Mouse (Mus musculus): Measurements from ENCODE around the gene Fbxl17.

The Fbxl17 gene

GRCm38 (mm10) chr17:63282004-63282403 lies 217.8 kb downstream of the Fbxl17 start:
- DNase-seq (ENCODE audit: low read depth, low spot score), result peak; percentile 72

- DNase-seq (ENCODE audit: low read depth, low spot score), result no peak
Measured at GRCm38 (mm10) chr17:63280990-63281389, 218.8 kb downstream of the Fbxl17 start.

GRCm38 (mm10) chr17:63279144-63279543 lies 220.7 kb downstream of the Fbxl17 start:
- DNase-seq (ENCODE audit: low read depth, low spot score), result no peak

GRCm38 (mm10) chr17:63273353-63273752 lies 226.5 kb downstream of the Fbxl17 start:
- no peak for DNase-seq (ENCODE audit: low read depth, low spot score)

- DNase-seq (ENCODE audit: low read depth, low spot score), result no peak
Measured at GRCm38 (mm10) chr17:63272914-63273313, 226.9 kb downstream of the Fbxl17 start.

GRCm38 (mm10) chr17:63271000-63271399 lies 228.8 kb downstream of the Fbxl17 start:
- no peak for DNase-seq (ENCODE audit: low read depth, low spot score)

GRCm38 (mm10) chr17:63270513-63270912 lies 229.3 kb downstream of the Fbxl17 start:
- no peak for DNase-seq (ENCODE audit: low read depth, low spot score)

- no peak for DNase-seq (ENCODE audit: low read depth, low spot score)
Measured at GRCm38 (mm10) chr17:63262674-63263073, 237.1 kb downstream of the Fbxl17 start.

GRCm38 (mm10) chr17:63261508-63262141 lies 238.2 kb downstream of the Fbxl17 start:
- DNase-seq (ENCODE audit: low read depth, low spot score), result no peak

- no peak for DNase-seq (ENCODE audit: low read depth, low spot score)
Measured at GRCm38 (mm10) chr17:63259091-63259490, 240.7 kb downstream of the Fbxl17 start.

- DNase-seq (ENCODE audit: low read depth, low spot score), result no peak
Measured at GRCm38 (mm10) chr17:63246144-63246619, 253.6 kb downstream of the Fbxl17 start.

GRCm38 (mm10) chr17:63245472-63245871 lies 254.3 kb downstream of the Fbxl17 start:
- DNase-seq (ENCODE audit: low read depth, low spot score), result no peak

- no peak for DNase-seq (ENCODE audit: low read depth, low spot score)
Measured at GRCm38 (mm10) chr17:63242761-63243160, 257.1 kb downstream of the Fbxl17 start.

GRCm38 (mm10) chr17:63240731-63241106 lies 259.1 kb downstream of the Fbxl17 start:
- DNase-seq (ENCODE audit: low read depth, low spot score), result no peak

GRCm38 (mm10) chr17:63240021-63240730 lies 259.6 kb downstream of the Fbxl17 start:
- DNase-seq (ENCODE audit: low read depth, low spot score), result no peak

GRCm38 (mm10) chr17:63236846-63237245 lies 263.0 kb downstream of the Fbxl17 start:
- no peak for DNase-seq (ENCODE audit: low read depth, low spot score)

GRCm38 (mm10) chr17:63236221-63236620 lies 263.6 kb downstream of the Fbxl17 start:
- no peak for DNase-seq (ENCODE audit: low read depth, low spot score)

GRCm38 (mm10) chr17:63235821-63236220 lies 264.0 kb downstream of the Fbxl17 start:
- no peak for DNase-seq (ENCODE audit: low read depth, low spot score)

GRCm38 (mm10) chr17:63229111-63229510 lies 270.7 kb downstream of the Fbxl17 start:
- DNase-seq (ENCODE audit: low read depth, low spot score), result no peak

- no peak for DNase-seq (ENCODE audit: low read depth, low spot score)
Measured at GRCm38 (mm10) chr17:63226380-63226779, 273.4 kb downstream of the Fbxl17 start.

- no peak for DNase-seq (ENCODE audit: low read depth, low spot score)
Measured at GRCm38 (mm10) chr17:63225959-63226358, 273.9 kb downstream of the Fbxl17 start.

GRCm38 (mm10) chr17:63223675-63224074 lies 276.1 kb downstream of the Fbxl17 start:
- DNase-seq (ENCODE audit: low read depth, low spot score), result no peak

GRCm38 (mm10) chr17:63221632-63222031 lies 278.2 kb downstream of the Fbxl17 start:
- DNase-seq (ENCODE audit: low read depth, low spot score), result no peak

Data from 3T3-L1 (cell line).